Mouse (Mus musculus): ENCODE data around the gene Oit1. TPM values are rescaled to one million over a fixed set of nuclear protein-coding genes. Genes with fewer than 3 reads are reported as not detected.

The Oit1 gene
- polyA plus RNA-seq (2021; fragmentation: Nextera tagmentation) = not detected in 2 replicates
- long read RNA-seq, experiment 1 = 0 reads
- long read RNA-seq, experiment 2 = 0 reads

DNA sequence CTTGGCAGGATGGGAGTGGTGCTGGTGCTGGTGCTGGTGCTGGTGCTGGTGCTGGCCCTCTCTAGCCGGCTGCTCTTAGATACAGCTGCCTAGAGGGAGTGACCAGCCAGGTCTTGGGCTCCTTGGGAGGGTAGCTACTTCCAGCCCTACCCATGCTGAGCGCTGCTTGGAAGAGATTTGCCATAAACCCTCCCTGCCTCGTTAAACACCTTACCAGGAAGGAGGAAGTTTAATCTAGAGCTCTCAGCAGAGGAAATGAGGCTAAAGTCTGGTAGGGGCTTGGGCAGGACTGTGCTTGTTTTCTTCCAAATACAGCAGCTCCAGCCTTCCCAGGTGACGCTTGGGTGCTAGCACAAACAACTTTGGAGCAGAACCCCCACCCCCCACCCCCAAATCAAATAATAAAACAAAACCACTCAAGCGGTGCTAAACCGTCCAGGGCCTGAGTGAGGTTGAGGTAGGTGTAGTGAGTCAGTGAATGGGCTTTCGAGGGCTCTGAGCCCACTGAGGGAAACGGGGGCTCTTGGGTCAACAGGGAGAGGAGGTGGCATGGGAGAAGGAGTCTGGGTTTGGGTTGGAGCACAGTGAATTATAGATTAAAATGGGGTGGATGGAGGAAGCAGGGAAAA, at the start of gene Oit1:
Gene Oit1, minus strand, starts transcription at position 70 of the 629 bp plus-strand sequence.

DNA sequence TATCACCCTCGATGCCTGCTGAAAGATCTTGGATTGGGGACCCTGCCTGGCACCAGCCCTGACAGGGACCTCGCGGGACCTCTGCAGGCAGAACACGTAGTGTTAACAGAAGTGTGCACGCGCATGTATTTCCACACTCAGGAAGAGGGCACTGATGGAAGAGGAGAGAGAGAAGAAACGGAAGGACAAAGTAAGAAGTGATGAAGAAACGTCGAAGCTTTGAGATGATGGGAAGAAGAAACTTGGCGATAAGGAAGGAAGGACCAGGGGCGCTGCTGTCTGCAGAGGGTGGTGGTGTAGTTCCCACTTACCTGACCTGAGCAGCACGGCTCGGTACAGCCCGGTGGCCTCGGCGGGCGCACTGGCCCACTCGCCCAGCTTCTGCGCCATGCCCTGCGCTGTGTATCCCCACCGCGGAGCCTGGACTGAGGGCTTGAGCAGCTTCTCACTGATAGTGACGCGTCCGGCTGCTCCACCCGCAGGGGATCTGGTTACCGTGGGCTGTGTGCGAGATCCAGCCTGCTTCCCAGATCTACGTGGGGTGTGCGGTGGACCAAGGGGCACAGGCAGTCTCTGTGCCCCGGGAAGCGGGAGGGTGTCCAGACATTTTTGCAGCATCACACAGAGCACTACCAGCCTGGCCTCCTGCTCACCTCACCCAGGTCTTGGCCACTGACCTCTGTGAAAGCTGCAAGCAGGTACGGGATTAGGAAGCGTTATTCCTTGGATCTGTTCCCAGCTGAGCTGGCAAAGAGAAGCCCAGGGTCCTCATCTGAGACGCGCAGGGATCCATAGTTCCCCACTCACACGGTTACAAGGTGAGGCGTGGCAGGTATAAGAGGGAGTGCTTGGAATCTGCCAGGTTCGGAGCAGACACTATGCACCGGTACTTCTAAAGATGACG, 61.1 kb downstream of the Oit1 start, which contains the start of gene Fam107a:
Gene Fam107a, minus strand, starts transcription at position 830 of the 904 bp plus-strand sequence.

Other genes with a start within 250 kb of the Oit1 start
- 166 and 172 TPM in 2 replicates for gene Pdhb, start 205.7 kb downstream of the Oit1 start, polyA plus RNA-seq (2021; fragmentation: Nextera tagmentation)
- 15.6 and 43.4 TPM in 2 replicates for gene Kctd6, start 164.6 kb downstream of the Oit1 start, polyA plus RNA-seq (2021; fragmentation: Nextera tagmentation)
- not detected in 2 replicates for gene Acox2, start 119.4 kb downstream of the Oit1 start, polyA plus RNA-seq (2021; fragmentation: Nextera tagmentation)
- gene Fam107a, start 60.7 kb downstream of the Oit1 start, polyA plus RNA-seq (2021; fragmentation: Nextera tagmentation) = 34.4 and 79.8 TPM in 2 replicates

All from left cerebral cortex, adult 6 months (tissue).